Mouse (Mus musculus) heart, adult 11 months (tissue): Measurements from ENCODE around the gene Cdh18.
"Not testable (repeated sequence)": the region's sequence is repeated elsewhere in the genome, so short reads cannot be mapped to it uniquely, and the experiment has no call there.

ENCODE experiments used
- DNase-seq: peaks from one replicate; pipeline ENCODE4 v3.0.0; 2022

Gene Cdh18

DNA sequence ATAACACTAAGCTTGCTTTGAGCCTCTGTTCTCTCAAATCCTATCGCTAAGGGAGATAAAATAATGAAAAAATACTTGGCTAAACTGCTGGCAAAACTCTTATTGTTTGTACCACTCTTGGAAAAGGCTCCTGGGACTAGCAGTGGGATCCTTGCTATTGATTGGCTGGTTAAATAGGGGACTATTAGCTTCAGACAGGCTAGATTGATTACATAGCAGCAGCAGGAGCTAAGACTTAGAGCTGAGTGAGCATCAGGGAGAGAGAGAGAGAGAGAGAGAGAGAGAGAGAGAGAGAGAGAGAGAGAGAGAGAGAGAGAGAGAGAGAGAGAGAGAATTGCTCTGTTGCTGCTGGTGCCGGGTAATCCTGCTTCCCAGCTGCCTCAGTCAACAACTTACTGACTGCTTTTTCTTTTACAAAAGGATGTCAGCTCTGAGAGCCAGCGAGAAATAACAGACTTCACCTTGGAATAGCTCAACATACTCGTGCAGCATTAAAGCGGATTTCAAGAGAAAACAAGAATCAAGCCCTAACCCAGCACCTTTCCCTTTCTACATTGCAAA is at the start of gene Cdh18:
Gene Cdh18 (plus strand): TSS at position 312 of the 561 bp plus-strand sequence.
- no peak for DNase-seq

DNA sequence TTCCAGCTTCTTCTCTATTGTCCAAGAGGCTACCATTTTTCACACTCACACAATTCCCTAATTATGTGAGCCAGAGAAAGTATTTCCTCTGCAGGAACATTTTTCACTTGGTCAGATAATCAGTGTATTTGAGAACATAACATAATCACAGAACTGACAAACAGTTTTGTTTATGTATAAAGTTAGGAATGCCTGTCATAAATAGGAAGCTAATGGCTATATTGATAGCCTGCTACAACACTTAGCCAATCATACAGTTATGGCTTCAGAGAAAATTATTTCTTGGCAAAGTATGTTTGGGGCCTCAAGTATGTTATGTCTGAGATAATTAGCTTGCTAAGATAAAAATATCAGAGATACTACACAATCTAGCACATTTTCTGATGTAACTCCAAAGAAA is 37.6 kb upstream of the Cdh18 start:
- DNase-seq = no peak

DNA sequence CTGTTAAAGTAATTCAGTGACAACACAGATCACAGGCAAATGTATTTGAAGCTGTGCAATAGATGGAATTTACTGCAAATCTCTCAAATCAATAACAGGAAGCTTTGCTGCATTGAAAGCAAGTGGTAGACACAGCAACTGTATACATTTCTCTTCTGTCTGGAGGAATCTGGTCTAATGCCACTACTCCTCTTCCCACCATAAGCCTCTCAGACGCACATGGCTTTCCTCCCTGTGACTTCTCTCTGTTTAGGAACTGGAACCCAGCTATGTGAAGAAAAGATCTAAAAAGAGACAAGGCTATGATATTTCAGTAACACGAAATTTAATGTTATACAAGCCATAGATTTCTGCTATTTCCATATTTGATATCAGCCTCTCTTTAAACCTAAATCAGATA is 13.0 kb upstream of the Cdh18 start:
- DNase-seq = no peak

DNA sequence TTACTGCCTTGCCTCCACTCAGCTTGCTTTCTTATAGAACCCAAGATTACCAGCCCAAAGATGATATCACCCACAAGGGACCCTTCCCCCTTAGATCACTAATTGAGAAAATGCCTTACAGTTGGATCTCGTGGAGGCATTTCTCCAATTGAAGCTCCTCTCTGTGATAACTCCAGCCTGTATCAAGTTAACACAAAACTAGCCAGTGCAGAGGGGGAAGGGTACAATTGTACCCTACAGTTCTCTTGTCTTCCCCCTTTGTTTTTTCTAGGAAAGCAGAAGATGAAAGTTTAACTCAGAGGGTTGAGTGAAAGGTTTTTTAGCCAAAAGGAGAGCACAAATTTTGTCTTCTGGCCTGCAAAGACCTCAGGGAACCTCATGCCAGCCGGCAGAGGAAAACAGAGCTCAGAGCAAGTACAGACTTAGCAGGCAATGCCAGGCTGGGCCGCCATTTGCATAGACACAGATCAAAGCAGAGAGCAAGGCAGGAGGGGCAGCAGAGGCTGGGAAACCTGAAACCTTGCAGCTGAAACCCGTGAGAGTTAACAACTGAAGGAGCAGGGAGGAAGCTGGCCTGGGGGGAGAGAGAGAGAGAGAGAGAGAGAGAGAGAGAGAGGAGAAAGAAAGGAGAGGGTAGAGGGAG is 29.3 kb downstream of the Cdh18 start:
- peak; percentile 68 for DNase-seq

DNA sequence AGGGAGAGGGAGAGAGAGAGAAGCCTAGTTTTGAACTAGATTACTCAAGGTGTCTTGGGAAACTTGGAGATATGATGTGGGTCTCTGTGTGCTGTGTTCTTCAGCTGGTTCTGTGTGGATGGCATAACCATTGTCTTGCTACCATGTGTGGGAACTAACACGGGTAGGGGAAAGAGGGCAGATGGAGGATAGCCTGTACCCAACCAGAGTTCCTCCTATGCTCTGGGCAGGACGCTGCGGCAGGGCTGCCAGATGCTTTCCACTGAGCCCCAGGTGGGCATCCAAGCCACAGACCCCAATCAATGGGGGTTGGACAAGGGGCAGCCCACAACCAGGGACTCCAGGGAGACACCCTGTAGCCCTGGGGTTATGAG is 29.8 kb downstream of the Cdh18 start:
- peak; percentile 76 for DNase-seq

DNA sequence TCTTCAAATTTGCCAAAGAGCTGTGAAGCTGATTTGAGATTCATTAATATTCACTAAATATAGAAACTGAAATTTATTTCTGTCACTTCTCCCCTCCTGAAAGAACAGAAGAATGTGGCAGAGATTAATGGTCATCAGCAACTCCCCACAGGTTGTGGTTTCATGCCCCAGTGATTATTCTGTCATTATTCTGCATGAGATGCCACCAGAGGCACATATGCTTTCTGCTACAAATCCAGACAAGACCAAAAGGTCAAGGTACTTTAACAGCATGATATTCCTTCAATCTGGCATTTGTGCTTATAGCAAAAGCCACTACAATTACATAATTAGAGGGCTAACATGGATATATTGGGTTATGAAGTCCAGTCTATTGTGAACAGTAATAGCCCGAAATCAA is 35.8 kb downstream of the Cdh18 start:
- DNase-seq = no peak

DNA sequence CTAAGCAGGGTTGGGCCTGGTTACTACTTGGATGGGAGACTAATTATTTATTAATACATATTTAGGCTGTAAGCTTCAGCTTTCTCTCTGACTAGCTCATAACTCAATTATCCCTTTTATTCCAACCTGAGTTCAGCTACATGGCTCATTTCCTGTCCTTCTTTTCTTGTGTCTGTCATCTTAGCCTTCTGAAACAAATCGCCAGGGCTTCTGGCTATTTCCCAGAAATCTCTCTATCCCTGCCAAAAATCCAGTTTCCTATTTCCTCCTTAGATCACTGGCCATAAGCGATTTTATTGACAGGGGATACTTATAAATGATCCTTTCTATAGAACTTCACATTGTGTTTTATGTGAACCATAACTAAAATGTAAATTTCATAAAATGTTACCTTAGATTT is 167.6 kb downstream of the Cdh18 start:
- DNase-seq = no peak

DNA sequence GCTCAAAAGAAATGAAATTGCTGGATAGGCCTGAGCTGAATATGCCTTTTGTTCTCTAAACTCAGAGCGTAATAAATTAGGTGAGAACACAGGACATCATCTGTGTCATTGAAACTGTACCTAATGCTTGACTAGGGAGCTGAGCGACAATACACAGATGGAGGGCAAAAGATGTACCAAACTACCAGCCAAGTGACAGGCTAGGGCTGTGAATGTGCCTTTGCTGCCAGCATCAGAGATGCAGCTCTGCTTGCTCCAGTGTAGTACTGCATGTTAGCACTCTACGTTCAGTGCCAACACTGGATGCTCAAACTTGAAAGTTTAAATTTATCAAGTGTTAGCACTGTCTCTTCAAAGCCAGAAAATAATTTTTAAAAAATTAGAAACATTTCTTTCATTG is 168.9 kb downstream of the Cdh18 start:
- no peak for DNase-seq

DNA sequence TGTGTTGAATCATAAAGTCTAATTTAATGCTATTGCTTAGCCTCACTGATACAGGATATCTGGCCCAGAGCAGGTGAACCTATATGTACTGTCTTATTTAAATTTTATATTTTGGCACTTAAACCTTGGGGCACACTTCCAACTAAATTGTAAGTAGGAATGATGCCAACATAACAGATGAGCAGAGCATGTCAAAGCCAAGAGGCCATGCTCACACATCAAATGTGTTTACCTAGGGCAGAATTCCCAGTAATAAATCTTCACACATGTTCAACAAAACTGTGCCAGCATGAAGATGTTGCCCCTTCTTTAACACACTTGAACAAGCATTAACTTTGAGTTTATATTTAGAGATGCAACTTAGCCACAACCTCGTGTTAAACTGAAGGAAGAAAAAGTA is 177.8 kb downstream of the Cdh18 start:
- DNase-seq = no peak

DNA sequence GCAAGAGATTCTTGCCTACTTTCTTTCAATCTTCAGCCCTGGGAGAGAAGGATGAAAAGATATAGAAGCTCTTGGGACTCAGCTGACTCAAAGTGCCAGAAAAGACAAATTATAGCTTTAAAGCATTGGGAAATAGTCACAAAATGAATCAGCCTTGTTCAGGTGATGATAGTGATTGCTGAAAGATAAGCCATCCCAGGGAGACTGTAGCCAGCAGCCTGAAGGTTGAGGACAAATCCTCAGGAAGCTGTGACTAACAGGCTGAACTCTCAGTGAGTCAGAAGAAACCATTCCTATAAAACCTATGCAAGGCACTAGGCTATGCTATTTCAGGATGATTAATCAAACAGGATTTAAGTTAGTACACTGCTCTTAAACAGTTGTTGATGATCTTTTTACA is 184.2 kb downstream of the Cdh18 start:
- no peak for DNase-seq

DNA sequence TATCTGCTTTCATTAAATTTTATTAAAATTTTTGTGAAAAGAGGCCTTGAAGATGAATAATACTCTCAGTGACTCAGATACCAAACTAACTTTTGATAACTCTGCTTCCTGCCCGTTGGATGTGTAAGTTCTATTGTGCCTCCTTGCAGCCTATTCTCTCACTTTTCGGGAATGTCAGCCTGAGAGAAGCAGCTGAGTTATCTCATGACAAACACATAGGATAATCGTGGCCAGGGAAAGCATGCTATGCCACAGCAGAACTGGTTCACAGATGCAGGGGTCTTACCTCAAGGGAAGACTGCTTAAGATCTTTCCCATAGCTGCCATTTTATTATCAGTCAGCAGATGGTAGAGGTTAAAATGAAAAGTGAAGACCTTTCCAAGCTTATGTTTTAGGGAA is 187.3 kb downstream of the Cdh18 start:
- no peak for DNase-seq

DNA sequence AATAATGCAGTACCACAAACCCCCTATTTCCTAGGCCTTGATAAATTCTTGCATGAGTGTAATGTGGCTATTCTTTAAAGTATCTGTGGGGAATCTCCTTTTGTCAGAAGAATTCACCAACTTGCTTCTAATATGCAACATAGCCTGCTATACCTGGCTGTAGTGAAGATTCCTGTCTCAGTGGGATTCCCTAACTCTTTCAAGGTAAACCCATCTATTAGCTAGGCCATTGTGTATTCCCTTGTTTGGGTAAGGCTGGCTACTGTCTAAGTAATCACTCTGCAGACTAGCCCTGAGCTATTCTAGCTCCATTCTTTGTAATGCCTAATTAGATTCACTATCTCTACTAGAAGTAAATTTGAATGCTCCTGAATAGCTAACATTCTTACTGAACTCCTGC is 212.4 kb downstream of the Cdh18 start:
- DNase-seq = not testable (repeated sequence)

DNA sequence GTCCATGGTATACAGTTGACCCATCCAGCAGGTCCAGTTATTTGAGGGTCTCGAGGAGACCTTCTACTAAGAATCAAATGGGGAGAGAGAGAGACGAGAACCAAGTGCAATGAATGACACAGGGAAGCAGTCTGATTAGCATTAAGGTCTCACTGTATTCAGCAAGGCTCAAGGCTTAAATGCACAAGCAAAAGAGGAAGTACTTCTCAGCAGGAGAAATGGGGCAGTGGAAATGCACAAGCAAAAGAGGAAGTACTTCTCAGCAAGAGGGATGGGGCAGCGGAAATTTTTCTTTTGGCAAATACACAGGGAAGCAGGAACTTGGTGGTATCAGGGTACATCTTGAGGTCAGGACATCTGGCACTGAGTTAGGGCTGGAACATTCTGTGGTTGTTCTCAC is 217.8 kb downstream of the Cdh18 start:
- DNase-seq = not testable (repeated sequence)

DNA sequence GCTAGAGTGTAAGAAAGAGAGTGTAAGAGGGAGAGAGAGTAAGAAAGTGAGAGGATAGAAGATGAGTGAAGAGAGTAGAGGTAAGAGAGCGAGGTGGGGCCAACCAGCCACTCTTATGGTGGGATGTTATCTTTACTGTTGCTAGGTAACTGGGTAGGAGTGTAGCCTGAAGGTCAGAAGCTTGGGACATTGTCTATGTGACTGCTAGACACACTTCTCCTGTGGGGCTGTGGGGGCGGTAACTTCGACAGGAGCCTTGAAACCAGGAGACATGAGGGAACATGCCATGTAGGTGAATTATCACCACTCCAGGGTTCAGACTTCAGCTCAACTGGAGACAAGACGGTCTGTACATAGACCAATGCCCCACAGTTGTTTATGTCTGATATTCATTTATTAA is 227.5 kb downstream of the Cdh18 start:
- DNase-seq = peak; percentile 58

DNA sequence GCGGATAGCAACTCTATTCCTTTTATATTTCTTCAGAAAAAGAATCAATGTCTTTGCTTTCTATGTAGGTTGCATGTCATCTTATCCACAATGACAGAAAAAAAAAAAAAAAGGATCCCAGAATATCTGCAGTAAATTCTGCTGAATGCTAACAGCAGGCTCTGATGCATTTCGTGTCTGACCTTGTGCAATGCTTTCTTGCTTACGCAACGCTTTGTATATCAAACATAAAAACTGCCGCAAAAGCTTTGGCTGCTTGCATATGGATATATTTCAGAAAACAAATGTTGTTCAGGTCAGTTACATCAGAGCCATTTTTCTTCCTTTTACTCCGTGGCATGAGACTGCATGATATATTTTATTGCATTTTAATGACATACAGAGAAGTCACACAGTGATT is 240.9 kb downstream of the Cdh18 start:
- no peak for DNase-seq

DNA sequence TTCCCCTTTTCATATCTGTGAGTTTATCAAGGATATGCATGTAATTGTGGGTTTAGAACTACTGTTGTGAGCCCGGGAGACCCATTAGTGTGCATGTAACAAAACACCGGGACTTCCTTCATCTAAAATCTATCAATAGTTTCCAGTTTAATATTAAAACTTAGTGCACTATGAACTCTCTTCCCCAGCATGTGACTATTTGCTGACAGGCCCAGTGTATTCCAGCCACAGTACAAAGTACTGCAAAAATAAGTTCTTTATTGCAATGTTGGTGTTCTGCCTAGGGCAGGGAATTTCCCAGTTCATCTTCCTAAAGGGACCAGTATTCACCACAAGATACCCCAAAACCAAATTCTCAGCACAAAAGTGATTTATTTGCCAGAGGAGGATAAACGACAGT is 243.0 kb downstream of the Cdh18 start:
- no peak for DNase-seq

DNA sequence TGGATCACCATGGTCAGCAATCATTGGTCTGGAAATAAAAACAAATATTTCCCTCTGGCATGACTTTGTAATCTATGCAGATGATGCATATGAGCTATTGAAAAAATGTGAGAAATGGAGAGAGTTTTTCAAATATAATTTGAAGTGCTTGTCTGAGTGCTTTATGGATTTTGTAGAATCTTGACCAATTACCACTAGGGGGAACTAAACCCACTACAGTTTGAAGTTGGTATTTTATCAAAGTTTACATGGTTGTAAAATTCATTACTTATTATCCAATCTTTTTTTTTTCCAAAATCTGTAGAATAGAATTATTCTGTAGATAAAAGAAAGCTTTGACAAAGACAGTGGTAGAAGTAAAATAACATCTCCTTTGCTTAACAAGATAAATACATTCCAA is 284.3 kb downstream of the Cdh18 start:
- DNase-seq = no peak

DNA sequence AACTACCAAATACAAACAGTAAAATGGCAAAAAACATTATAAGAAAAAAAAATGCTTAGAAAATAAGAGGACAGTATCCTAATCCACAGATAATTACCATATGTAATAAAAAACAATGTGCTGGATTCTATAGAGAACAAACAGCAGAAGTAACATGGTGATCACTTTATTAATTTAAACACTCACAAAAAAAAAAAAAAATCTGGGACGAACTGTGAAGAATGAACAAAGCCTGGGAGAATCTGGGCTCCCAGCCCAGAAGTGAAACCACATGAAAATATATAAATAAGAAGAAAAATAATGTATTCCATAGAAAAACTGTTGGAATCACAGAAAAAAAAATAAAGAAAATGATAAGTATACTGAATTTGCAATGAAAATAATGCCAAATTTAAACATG is 288.4 kb downstream of the Cdh18 start:
- no peak for DNase-seq

DNA sequence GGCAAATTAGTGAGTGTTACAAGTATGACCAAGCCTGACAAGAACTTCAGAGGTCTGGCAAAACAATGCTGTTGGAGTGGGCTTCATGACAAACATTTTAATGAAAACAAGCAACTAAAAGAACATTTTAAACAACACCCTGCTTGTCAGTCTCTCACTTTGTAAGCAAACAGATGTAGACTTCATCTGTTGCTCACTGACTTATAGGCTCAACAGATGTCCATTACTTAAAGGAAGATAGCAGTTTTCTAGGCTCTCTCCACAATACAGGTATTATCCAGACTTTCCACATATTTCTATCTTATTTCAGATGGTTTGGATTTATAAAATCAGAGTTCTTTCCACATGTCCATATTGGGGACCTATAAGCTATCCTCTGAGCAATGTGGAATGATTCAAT is 308.9 kb downstream of the Cdh18 start:
- DNase-seq = no peak

DNA sequence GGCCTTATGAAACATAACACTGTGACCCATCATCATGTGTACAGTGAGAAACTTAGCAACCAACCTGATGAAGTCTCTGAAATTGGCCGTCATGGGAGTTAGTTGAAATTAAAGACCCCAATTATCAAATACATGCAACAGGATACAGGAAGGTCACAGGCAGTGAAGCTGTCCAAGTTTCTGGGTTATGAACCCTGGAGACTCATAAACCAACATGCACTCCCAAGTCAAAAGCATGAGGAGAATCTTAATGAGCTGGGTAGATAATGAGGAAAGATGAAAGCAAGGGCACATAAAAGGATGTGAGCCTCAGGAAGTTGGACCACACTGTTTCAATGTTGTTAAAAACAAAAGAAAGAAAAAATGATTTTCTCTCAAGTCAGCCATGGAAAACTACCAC is 321.9 kb downstream of the Cdh18 start:
- DNase-seq = no peak

DNA sequence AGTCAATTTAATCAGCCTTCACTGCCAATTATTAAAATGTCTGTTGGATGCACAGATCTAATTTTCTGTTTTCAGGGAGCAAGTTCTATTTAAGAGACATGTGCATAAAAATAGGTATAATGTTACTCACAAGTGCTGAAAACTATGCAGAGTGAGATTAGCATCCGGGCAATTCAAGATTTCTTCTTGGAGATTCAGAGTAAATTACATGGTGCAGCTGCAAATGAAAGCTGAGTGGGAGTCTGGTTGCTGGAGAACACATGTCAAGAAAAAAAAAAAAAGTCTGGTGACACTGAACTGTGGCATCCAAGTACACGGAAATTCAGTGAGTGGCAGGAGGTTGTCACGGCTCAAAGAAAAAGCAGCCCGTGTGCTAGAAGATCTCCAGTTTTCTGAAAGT is 348.9 kb downstream of the Cdh18 start:
- DNase-seq = no peak

DNA sequence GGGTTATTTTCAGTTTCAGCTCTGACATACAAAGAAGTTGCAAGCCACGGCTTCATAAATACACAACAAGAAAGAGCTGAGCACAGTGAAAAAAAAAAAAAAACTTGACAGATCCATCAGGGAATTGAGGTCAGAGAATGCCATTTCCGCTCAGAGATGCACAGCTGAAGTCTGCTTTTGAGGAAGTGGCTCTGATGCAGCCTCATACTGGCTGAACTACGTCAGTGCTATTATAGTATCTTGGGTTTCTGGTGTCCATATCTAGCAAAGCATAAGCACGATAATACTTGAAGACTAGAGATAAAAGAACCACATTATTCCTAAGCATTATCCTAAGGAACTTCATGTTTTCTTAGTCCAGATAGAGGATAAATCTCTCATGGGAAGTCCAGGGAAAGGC is 349.4 kb downstream of the Cdh18 start:
- DNase-seq = no peak

DNA sequence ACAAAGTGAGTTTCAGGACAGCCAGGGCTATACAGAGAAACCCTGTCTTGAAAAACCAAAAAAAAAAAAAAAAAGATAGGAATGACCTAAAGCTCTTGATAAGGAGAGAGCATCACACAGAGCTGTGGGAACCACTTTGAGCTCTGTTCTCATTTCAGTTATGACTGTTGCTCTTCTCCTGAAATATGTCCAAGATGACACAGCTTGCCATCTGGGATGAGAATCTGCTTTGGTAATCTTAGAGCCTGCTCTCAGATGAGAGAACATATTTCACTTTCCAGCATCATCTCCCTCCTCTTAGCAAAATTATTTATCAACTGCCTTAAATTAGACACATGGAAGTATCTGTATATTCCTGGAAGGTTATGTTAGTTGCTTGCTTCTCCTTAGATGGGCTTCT is 365.6 kb downstream of the Cdh18 start:
- DNase-seq = no peak

DNA sequence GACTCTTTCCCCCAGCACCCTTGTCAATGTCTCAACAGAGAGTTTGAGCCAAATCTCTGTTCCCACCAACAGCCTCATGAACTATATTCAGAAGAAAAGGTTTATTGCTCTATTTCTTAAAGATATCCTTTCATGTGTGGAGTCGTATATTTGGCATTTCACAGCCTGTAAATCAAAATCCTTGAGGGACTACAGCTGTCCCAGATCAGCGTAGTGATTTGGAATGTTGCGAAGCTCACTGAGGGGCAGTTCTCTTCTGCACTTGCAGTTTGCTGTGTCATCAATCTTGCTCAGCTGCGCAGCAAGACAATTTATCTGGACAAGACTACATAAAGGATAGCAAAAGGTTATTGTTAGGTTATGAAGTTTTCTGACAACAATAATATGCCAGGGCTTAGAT is 385.5 kb downstream of the Cdh18 start:
- no peak for DNase-seq

DNA sequence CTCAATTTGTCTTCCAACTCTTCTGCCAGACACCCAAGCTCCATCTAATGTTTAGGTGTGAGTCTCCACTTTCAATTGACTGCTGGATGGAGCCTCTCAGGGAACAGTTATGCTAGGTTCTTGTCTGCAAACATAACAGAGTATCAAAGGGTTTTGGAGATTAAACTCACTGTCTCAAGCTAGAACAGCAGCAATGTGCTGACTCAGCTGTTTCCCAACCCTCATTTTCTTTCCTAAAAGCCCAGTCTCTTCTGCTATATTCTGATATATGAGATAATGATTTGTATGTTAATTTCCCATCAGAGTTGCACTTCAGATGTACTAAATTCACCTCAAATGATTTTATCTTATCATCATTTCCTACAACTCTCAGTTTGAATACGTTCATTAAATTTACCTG is 398.4 kb downstream of the Cdh18 start:
- DNase-seq = no peak

DNA sequence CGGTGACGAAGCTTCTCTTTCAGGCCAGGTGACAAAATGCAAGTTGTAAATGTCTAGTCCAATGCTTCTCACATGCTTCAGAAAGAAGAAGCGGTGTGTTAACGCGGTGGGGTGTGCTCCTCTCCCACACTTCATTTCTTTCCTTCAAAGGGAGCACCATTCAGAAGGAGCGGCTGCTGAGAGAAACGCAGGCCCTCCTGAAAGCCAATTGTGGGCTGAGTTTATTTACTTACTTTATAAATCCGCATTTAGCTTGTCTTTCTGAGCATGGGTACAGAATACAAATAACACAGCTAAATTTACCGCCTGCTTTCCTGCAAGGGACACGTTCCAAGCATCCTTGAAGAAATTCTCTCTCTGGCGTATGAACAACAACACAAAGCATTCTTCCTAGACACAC is 420.6 kb downstream of the Cdh18 start:
- DNase-seq = peak; percentile 48
